In the genomic region with DNA sequence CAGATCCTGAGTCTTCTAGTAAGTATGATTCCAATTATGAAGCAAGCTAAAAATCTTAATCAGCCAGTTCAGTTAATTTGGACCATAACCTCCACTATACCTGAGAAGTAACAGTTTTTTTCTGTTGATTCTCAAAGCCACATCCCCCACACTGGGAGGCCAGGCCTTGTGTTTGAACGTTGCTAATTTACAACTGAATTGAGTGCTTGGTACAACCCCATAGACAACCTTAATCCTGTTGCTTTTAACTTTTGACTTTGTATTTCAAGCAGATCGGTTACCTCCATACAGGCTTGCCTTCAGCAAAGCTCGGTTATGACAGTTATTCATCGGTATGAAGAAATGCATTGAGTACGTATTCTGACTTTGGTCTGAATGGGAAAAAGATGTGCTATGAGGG, we compare ENCODE assay signal across 23 mouse cellular contexts.
"Had no signal": no experiment of that assay in that cellular context is flagged by ENCODE, and none has a peak within 500 bp of the region (broad histone marks: within the 10 kb centered on the region; RNA-seq: fewer than 3 reads in every experiment).

No protein-coding gene starts in this region.

- H3K9ac ChIP-seq: heart, embryonic 12.5 days; hindbrain, embryonic 12.5 days; hindbrain, embryonic 14.5 days; intestine, embryonic 15.5 days; limb, embryonic 12.5 days; liver, embryonic 12.5 days; liver, embryonic 14.5 days had no signal

- H3K27ac ChIP-seq: heart, adult 2 months; hindbrain, embryonic 10.5 days; hindbrain, embryonic 12.5 days; hindbrain, embryonic 14.5 days; intestine, embryonic 15.5 days; layer of hippocampus, adult 2 months; left cerebral cortex, adult 2 months; limb, embryonic 10.5 days; limb, embryonic 12.5 days; liver, embryonic 12.5 days; liver, embryonic 14.5 days had no signal

- H3K27me3 ChIP-seq: heart, embryonic 12.5 days; hindbrain, embryonic 12.5 days; intestine, embryonic 15.5 days; limb, embryonic 12.5 days; liver, embryonic 12.5 days had no signal

- H3K4me1 ChIP-seq: heart, embryonic 12.5 days; hindbrain, embryonic 10.5 days; hindbrain, embryonic 12.5 days; intestine, embryonic 15.5 days; limb, embryonic 10.5 days; limb, embryonic 12.5 days; liver, embryonic 12.5 days had no signal

- H3K36me3 ChIP-seq: heart, embryonic 12.5 days; hindbrain, embryonic 10.5 days; hindbrain, embryonic 12.5 days; intestine, embryonic 15.5 days; limb, embryonic 10.5 days; limb, embryonic 12.5 days; liver, embryonic 12.5 days had no signal

- DNase-seq: gastrocnemius, postnatal 14 days; gastrocnemius, postnatal 36 days; heart, adult 11 months; heart, adult 2 months; heart, postnatal 10 days; heart, postnatal 4 days; kidney, adult 18-20 months; kidney, adult 8-10 months; kidney, postnatal 10 days; kidney, postnatal 25 days; kidney, postnatal 4 days; liver had no signal

- H3K4me3 ChIP-seq: heart, adult 2 months; heart, embryonic 12.5 days; hindbrain, embryonic 10.5 days; hindbrain, embryonic 12.5 days; intestine, embryonic 15.5 days; layer of hippocampus, adult 2 months; left cerebral cortex, adult 2 months; limb, embryonic 10.5 days; limb, embryonic 12.5 days; liver, embryonic 12.5 days had no signal

- H3K9me3 ChIP-seq: heart, embryonic 12.5 days; hindbrain, embryonic 10.5 days; hindbrain, embryonic 12.5 days; intestine, embryonic 15.5 days; limb, embryonic 10.5 days; limb, embryonic 12.5 days; liver, embryonic 12.5 days had no signal
